Mouse (Mus musculus): ENCODE measurements at regions not wholly inside any gene's neighbourhood (a gene's known extent, or its start where the extent isn't known, plus 50 kb on each side); places are given as distances from the start of the nearest gene placed in this dataset.

GRCm38 (mm10) chr14:72027362-72028020 is 464.1 kb downstream of the Gm9195 start:
- no peaks in the 10 kb centered on the region for H3K9me3 ChIP-seq (ENCODE audit: low read length)

GRCm38 (mm10) chr14:72004371-72004770 is 487.3 kb downstream of the Gm9195 start:
- TF ChIP-seq CTCF (IDR thresholded peaks at IDR 0.05) (no peak), EP300 (IDR thresholded peaks at IDR 0.05) (no peak)
- WGBS, result 53% methylated on average over 2 of the region's 2 CpGs
- no peaks in the 10 kb centered on the region for H3K4me1 ChIP-seq (ENCODE audit: insufficient read depth, low read depth, low read length)
- no peak overlapping the region for H3K4me3 ChIP-seq (ENCODE audit: low read depth, low read length)
- H3K4me2 ChIP-seq (replicated peaks; ENCODE audit: low read depth, low read length), result no peak overlapping the region
- DNase-seq (ENCODE audit: low spot score) (no peak), ATAC-seq (no peak)
- no peaks in the 10 kb centered on the region for H3K36me3 ChIP-seq (ENCODE audit: insufficient read depth, low read length)
- no peaks in the 10 kb centered on the region for H3K27me3 ChIP-seq (replicated peaks; ENCODE audit: insufficient read depth, low read length)
- H3K27ac ChIP-seq (ENCODE audit: low read length), result no peak overlapping the region
- no peak overlapping the region for H3K9ac ChIP-seq (replicated peaks; ENCODE audit: low read depth)
- no peaks in the 10 kb centered on the region for H3K9me3 ChIP-seq (ENCODE audit: low read length)

More at GRCm38 (mm10) chr14:72027362-72028020, 464.1 kb downstream of the Gm9195 start:
- DNase-seq (ENCODE audit: low spot score), result peak; percentile 47
- Histone ChIP-seq H3K4me3 (ENCODE audit: low read depth, low read length) (no peak overlapping the region), H3K4me2 (replicated peaks; ENCODE audit: low read depth, low read length) (no peak overlapping the region), H3K9ac (replicated peaks; ENCODE audit: low read depth) (no peak overlapping the region), H3K4me1 (ENCODE audit: insufficient read depth, low read depth, low read length) (no peaks in the 10 kb centered on the region), H3K36me3 (ENCODE audit: insufficient read depth, low read length) (no peaks in the 10 kb centered on the region), H3K27ac (ENCODE audit: low read length) (no peak overlapping the region), H3K27me3 (replicated peaks; ENCODE audit: insufficient read depth, low read length) (no peaks in the 10 kb centered on the region)
- TF ChIP-seq CTCF (IDR thresholded peaks at IDR 0.05), result peak; percentile 39; the same call in 1 of the 2 replicates
- no peak for TF ChIP-seq EP300 (IDR thresholded peaks at IDR 0.05)
- no peak for ATAC-seq
- WGBS, result 44% methylated on average over 8 of the region's 8 CpGs

- H3K9ac ChIP-seq (replicated peaks; ENCODE audit: low read depth), result no peak overlapping the region
- no peak for TF ChIP-seq EP300 (IDR thresholded peaks at IDR 0.05)
- TF ChIP-seq CTCF (IDR thresholded peaks at IDR 0.05), result no peak
- no peak overlapping the region for H3K27ac ChIP-seq (ENCODE audit: low read length)
- H3K4me2 ChIP-seq (replicated peaks; ENCODE audit: low read depth, low read length), result no peak overlapping the region
- no peak for DNase-seq (ENCODE audit: low spot score)
- no peaks in the 10 kb centered on the region for H3K4me1 ChIP-seq (ENCODE audit: insufficient read depth, low read depth, low read length)
- ATAC-seq, result no peak
- 34% methylated on average over 7 of the region's 7 CpGs for WGBS
- H3K9me3 ChIP-seq (ENCODE audit: low read length), result no peaks in the 10 kb centered on the region
- no peak overlapping the region for H3K4me3 ChIP-seq (ENCODE audit: low read depth, low read length)
- no peaks in the 10 kb centered on the region for H3K36me3 ChIP-seq (ENCODE audit: insufficient read depth, low read length)
- H3K27me3 ChIP-seq (replicated peaks; ENCODE audit: insufficient read depth, low read length), result no peaks in the 10 kb centered on the region
Observed at GRCm38 (mm10) chr14:72002205-72003138, 489.2 kb downstream of the Gm9195 start.

- H3K4me3 ChIP-seq (ENCODE audit: low read depth, low read length), result no peak overlapping the region
- 75% methylated on average over 4 of the region's 4 CpGs for WGBS
- no peaks in the 10 kb centered on the region for H3K9me3 ChIP-seq (ENCODE audit: low read length)
- TF ChIP-seq CTCF (IDR thresholded peaks at IDR 0.05) (no peak), EP300 (IDR thresholded peaks at IDR 0.05) (no peak)
- DNase-seq (ENCODE audit: low spot score) (no peak), ATAC-seq (no peak)
- H3K36me3 ChIP-seq (ENCODE audit: insufficient read depth, low read length), result no peaks in the 10 kb centered on the region
- no peak overlapping the region for H3K4me2 ChIP-seq (replicated peaks; ENCODE audit: low read depth, low read length)
- no peaks in the 10 kb centered on the region for H3K27me3 ChIP-seq (replicated peaks; ENCODE audit: insufficient read depth, low read length)
- H3K9ac ChIP-seq (replicated peaks; ENCODE audit: low read depth), result no peak overlapping the region
- H3K4me1 ChIP-seq (ENCODE audit: insufficient read depth, low read depth, low read length), result no peaks in the 10 kb centered on the region
- H3K27ac ChIP-seq (ENCODE audit: low read length), result no peak overlapping the region
Observed at GRCm38 (mm10) chr14:71973016-71973415, 518.6 kb downstream of the Gm9195 start.

- no peak for DNase-seq (ENCODE audit: low spot score)
- no peak overlapping the region for H3K4me2 ChIP-seq (replicated peaks; ENCODE audit: low read depth, low read length)
- H3K27ac ChIP-seq (ENCODE audit: low read length), result no peak overlapping the region
- TF ChIP-seq EP300 (IDR thresholded peaks at IDR 0.05), result no peak
- TF ChIP-seq CTCF (IDR thresholded peaks at IDR 0.05), result no peak
- no peak for ATAC-seq
- no peaks in the 10 kb centered on the region for H3K4me1 ChIP-seq (ENCODE audit: insufficient read depth, low read depth, low read length)
- WGBS, result 87% methylated on average over 1 of the region's 1 CpGs
- H3K27me3 ChIP-seq (replicated peaks; ENCODE audit: insufficient read depth, low read length), result no peaks in the 10 kb centered on the region
- no peak overlapping the region for H3K4me3 ChIP-seq (ENCODE audit: low read depth, low read length)
- no peaks in the 10 kb centered on the region for H3K36me3 ChIP-seq (ENCODE audit: insufficient read depth, low read length)
- no peaks in the 10 kb centered on the region for H3K9me3 ChIP-seq (ENCODE audit: low read length)
- H3K9ac ChIP-seq (replicated peaks; ENCODE audit: low read depth), result no peak overlapping the region
Observed at GRCm38 (mm10) chr14:71972521-71972920, 519.1 kb downstream of the Gm9195 start.

- 35% methylated on average over 6 of the region's 6 CpGs for WGBS
- Histone ChIP-seq H3K27me3 (replicated peaks; ENCODE audit: insufficient read depth, low read length) (no peaks in the 10 kb centered on the region), H3K4me3 (ENCODE audit: low read depth, low read length) (no peak overlapping the region), H3K9ac (replicated peaks; ENCODE audit: low read depth) (no peak overlapping the region), H3K9me3 (ENCODE audit: low read length) (no peaks in the 10 kb centered on the region), H3K4me2 (replicated peaks; ENCODE audit: low read depth, low read length) (no peak overlapping the region), H3K27ac (ENCODE audit: low read length) (no peak overlapping the region), H3K36me3 (ENCODE audit: insufficient read depth, low read length) (no peaks in the 10 kb centered on the region), H3K4me1 (ENCODE audit: insufficient read depth, low read depth, low read length) (no peaks in the 10 kb centered on the region)
- no peak for TF ChIP-seq CTCF (IDR thresholded peaks at IDR 0.05)
- TF ChIP-seq EP300 (IDR thresholded peaks at IDR 0.05), result no peak
- DNase-seq (ENCODE audit: low spot score) (no peak), ATAC-seq (no peak)
Observed at GRCm38 (mm10) chr14:71967646-71968045, 524.0 kb downstream of the Gm9195 start.

Measured in lung, postnatal 0 days (tissue).